Mouse (Mus musculus): ENCODE results near the gene Nr1h4. TPM values are rescaled to one million over a fixed set of nuclear protein-coding genes. Genes with fewer than 3 reads are reported as not detected.

Gene Nr1h4
- polyA plus RNA-seq, 1 experiment from 2014 or later: 0.66 TPM

- no peak for ATAC-seq (ENCODE audit: low FRiP score, low TSS enrichment)
Measured at GRCm38 (mm10) chr10:89491321-89491720, 42.1 kb downstream of the Nr1h4 start.

GRCm38 (mm10) chr10:89490250-89490649, 43.1 kb downstream of the Nr1h4 start:
- Histone ChIP-seq H3K9ac (ENCODE audit: low read depth, low read length) (no peak overlapping the region), H3K4me3 (ENCODE audit: low read length) (no peak overlapping the region), H3K9me3 (ENCODE audit: control insufficient read depth, low read length) (no peaks in the 10 kb centered on the region), H3K4me1 (ENCODE audit: control insufficient read depth, insufficient read depth, low read length) (no peaks in the 10 kb centered on the region), H3K27ac (ENCODE audit: low read depth, low read length) (no peak overlapping the region), H3K4me2 (replicated peaks; ENCODE audit: low read depth, low read length) (no peak overlapping the region), H3K36me3 (ENCODE audit: control insufficient read depth, insufficient read depth, low read length) (no peaks in the 10 kb centered on the region), H3K27me3 (ENCODE audit: control insufficient read depth, insufficient read depth, low read length) (no peaks in the 10 kb centered on the region)
- WGBS: 89% methylated on average over 3 of the region's 3 CpGs
- ATAC-seq (ENCODE audit: low FRiP score, low TSS enrichment): no peak

More at GRCm38 (mm10) chr10:89491321-89491720, 42.1 kb downstream of the Nr1h4 start:
- Histone ChIP-seq H3K4me2 (replicated peaks; ENCODE audit: low read depth, low read length) (no peak overlapping the region), H3K9ac (ENCODE audit: low read depth, low read length) (no peak overlapping the region), H3K36me3 (ENCODE audit: control insufficient read depth, insufficient read depth, low read length) (no peaks in the 10 kb centered on the region), H3K27me3 (ENCODE audit: control insufficient read depth, insufficient read depth, low read length) (no peaks in the 10 kb centered on the region), H3K4me3 (ENCODE audit: low read length) (no peak overlapping the region), H3K9me3 (ENCODE audit: control insufficient read depth, low read length) (no peaks in the 10 kb centered on the region), H3K4me1 (ENCODE audit: control insufficient read depth, insufficient read depth, low read length) (no peaks in the 10 kb centered on the region), H3K27ac (ENCODE audit: low read depth, low read length) (no peak overlapping the region)
- 30% methylated on average over 3 of the region's 3 CpGs for WGBS

- no peak overlapping the region for H3K27ac ChIP-seq (ENCODE audit: low read depth, low read length)
- no peak overlapping the region for H3K9ac ChIP-seq (ENCODE audit: low read depth, low read length)
- no peak for ATAC-seq (ENCODE audit: low FRiP score, low TSS enrichment)
- no peak overlapping the region for H3K4me3 ChIP-seq (ENCODE audit: low read length)
- no peaks in the 10 kb centered on the region for H3K9me3 ChIP-seq (ENCODE audit: control insufficient read depth, low read length)
- no peaks in the 10 kb centered on the region for H3K36me3 ChIP-seq (ENCODE audit: control insufficient read depth, insufficient read depth, low read length)
- no peaks in the 10 kb centered on the region for H3K4me1 ChIP-seq (ENCODE audit: control insufficient read depth, insufficient read depth, low read length)
- WGBS: 88% methylated on average over 4 of the region's 4 CpGs
- H3K27me3 ChIP-seq (ENCODE audit: control insufficient read depth, insufficient read depth, low read length): no peaks in the 10 kb centered on the region
- H3K4me2 ChIP-seq (replicated peaks; ENCODE audit: low read depth, low read length): no peak overlapping the region
Measured at GRCm38 (mm10) chr10:89489459-89489858, 43.9 kb downstream of the Nr1h4 start.

GRCm38 (mm10) chr10:89486995-89487742, 46.2 kb downstream of the Nr1h4 start:
- no peak overlapping the region for H3K4me2 ChIP-seq (replicated peaks; ENCODE audit: low read depth, low read length)
- no peak overlapping the region for H3K4me3 ChIP-seq (ENCODE audit: low read length)
- no peaks in the 10 kb centered on the region for H3K27me3 ChIP-seq (ENCODE audit: control insufficient read depth, insufficient read depth, low read length)
- whole genome bisulfite sequencing: 68% methylated on average over 4 of the region's 4 CpGs
- no peaks in the 10 kb centered on the region for H3K36me3 ChIP-seq (ENCODE audit: control insufficient read depth, insufficient read depth, low read length)
- ATAC-seq (ENCODE audit: low FRiP score, low TSS enrichment): no peak
- H3K27ac ChIP-seq (ENCODE audit: low read depth, low read length): no peak overlapping the region
- no peaks in the 10 kb centered on the region for H3K4me1 ChIP-seq (ENCODE audit: control insufficient read depth, insufficient read depth, low read length)
- H3K9ac ChIP-seq (ENCODE audit: low read depth, low read length): no peak overlapping the region
- H3K9me3 ChIP-seq (ENCODE audit: control insufficient read depth, low read length): no peaks in the 10 kb centered on the region

GRCm38 (mm10) chr10:89484907-89485306, 48.5 kb downstream of the Nr1h4 start:
- ATAC-seq (ENCODE audit: low FRiP score, low TSS enrichment): no peak
- Histone ChIP-seq H3K4me2 (replicated peaks; ENCODE audit: low read depth, low read length) (no peak overlapping the region), H3K4me1 (ENCODE audit: control insufficient read depth, insufficient read depth, low read length) (no peaks in the 10 kb centered on the region), H3K36me3 (ENCODE audit: control insufficient read depth, insufficient read depth, low read length) (no peaks in the 10 kb centered on the region), H3K27me3 (ENCODE audit: control insufficient read depth, insufficient read depth, low read length) (no peaks in the 10 kb centered on the region), H3K27ac (ENCODE audit: low read depth, low read length) (no peak overlapping the region), H3K9me3 (ENCODE audit: control insufficient read depth, low read length) (no peaks in the 10 kb centered on the region), H3K9ac (ENCODE audit: low read depth, low read length) (no peak overlapping the region), H3K4me3 (ENCODE audit: low read length) (no peak overlapping the region)

- Histone ChIP-seq H3K4me1 (ENCODE audit: control insufficient read depth, insufficient read depth, low read length) (no peaks in the 10 kb centered on the region), H3K27ac (ENCODE audit: low read depth, low read length) (no peak overlapping the region), H3K9me3 (ENCODE audit: control insufficient read depth, low read length) (no peaks in the 10 kb centered on the region), H3K4me3 (ENCODE audit: low read length) (no peak overlapping the region), H3K36me3 (ENCODE audit: control insufficient read depth, insufficient read depth, low read length) (no peaks in the 10 kb centered on the region), H3K4me2 (replicated peaks; ENCODE audit: low read depth, low read length) (no peak overlapping the region), H3K27me3 (ENCODE audit: control insufficient read depth, insufficient read depth, low read length) (no peaks in the 10 kb centered on the region), H3K9ac (ENCODE audit: low read depth, low read length) (no peak overlapping the region)
- WGBS: 76% methylated on average over 18 of the region's 18 CpGs
- no peak for ATAC-seq (ENCODE audit: low FRiP score, low TSS enrichment)
Measured at GRCm38 (mm10) chr10:89483812-89484602, 49.4 kb downstream of the Nr1h4 start.

GRCm38 (mm10) chr10:89483113-89483512, 50.3 kb downstream of the Nr1h4 start:
- no peak for ATAC-seq (ENCODE audit: low FRiP score, low TSS enrichment)
- WGBS: 89% methylated on average over 14 of the region's 14 CpGs
- H3K27ac ChIP-seq (ENCODE audit: low read depth, low read length): no peak overlapping the region

GRCm38 (mm10) chr10:89482142-89482681, 51.2 kb downstream of the Nr1h4 start:
- 73% methylated on average over 10 of the region's 10 CpGs for WGBS
- H3K36me3 ChIP-seq (ENCODE audit: control insufficient read depth, insufficient read depth, low read length): no peaks in the 10 kb centered on the region
- no peak overlapping the region for H3K27ac ChIP-seq (ENCODE audit: low read depth, low read length)
- no peaks in the 10 kb centered on the region for H3K27me3 ChIP-seq (ENCODE audit: control insufficient read depth, insufficient read depth, low read length)
- H3K4me1 ChIP-seq (ENCODE audit: control insufficient read depth, insufficient read depth, low read length): no peaks in the 10 kb centered on the region
- no peak overlapping the region for H3K9ac ChIP-seq (ENCODE audit: low read depth, low read length)
- H3K4me2 ChIP-seq (replicated peaks; ENCODE audit: low read depth, low read length): no peak overlapping the region
- no peaks in the 10 kb centered on the region for H3K9me3 ChIP-seq (ENCODE audit: control insufficient read depth, low read length)
- ATAC-seq (ENCODE audit: low FRiP score, low TSS enrichment): no peak
- no peak overlapping the region for H3K4me3 ChIP-seq (ENCODE audit: low read length)

More at GRCm38 (mm10) chr10:89483113-89483512, 50.3 kb downstream of the Nr1h4 start:
- Histone ChIP-seq H3K27me3 (ENCODE audit: control insufficient read depth, insufficient read depth, low read length) (no peaks in the 10 kb centered on the region), H3K4me1 (ENCODE audit: control insufficient read depth, insufficient read depth, low read length) (no peaks in the 10 kb centered on the region), H3K9ac (ENCODE audit: low read depth, low read length) (no peak overlapping the region), H3K4me3 (ENCODE audit: low read length) (no peak overlapping the region), H3K4me2 (replicated peaks; ENCODE audit: low read depth, low read length) (no peak overlapping the region), H3K36me3 (ENCODE audit: control insufficient read depth, insufficient read depth, low read length) (no peaks in the 10 kb centered on the region), H3K9me3 (ENCODE audit: control insufficient read depth, low read length) (no peaks in the 10 kb centered on the region)

GRCm38 (mm10) chr10:89481638-89482037, 51.7 kb downstream of the Nr1h4 start:
- no peak overlapping the region for H3K4me3 ChIP-seq (ENCODE audit: low read length)
- H3K27ac ChIP-seq (ENCODE audit: low read depth, low read length): no peak overlapping the region
- no peak for ATAC-seq (ENCODE audit: low FRiP score, low TSS enrichment)
- no peaks in the 10 kb centered on the region for H3K36me3 ChIP-seq (ENCODE audit: control insufficient read depth, insufficient read depth, low read length)
- no peak overlapping the region for H3K9ac ChIP-seq (ENCODE audit: low read depth, low read length)
- no peaks in the 10 kb centered on the region for H3K9me3 ChIP-seq (ENCODE audit: control insufficient read depth, low read length)
- whole genome bisulfite sequencing: 69% methylated on average over 7 of the region's 7 CpGs
- H3K4me2 ChIP-seq (replicated peaks; ENCODE audit: low read depth, low read length): no peak overlapping the region
- no peaks in the 10 kb centered on the region for H3K27me3 ChIP-seq (ENCODE audit: control insufficient read depth, insufficient read depth, low read length)
- H3K4me1 ChIP-seq (ENCODE audit: control insufficient read depth, insufficient read depth, low read length): no peaks in the 10 kb centered on the region

Measured in kidney, embryonic 14.5 days (tissue).